In the genomic region with DNA sequence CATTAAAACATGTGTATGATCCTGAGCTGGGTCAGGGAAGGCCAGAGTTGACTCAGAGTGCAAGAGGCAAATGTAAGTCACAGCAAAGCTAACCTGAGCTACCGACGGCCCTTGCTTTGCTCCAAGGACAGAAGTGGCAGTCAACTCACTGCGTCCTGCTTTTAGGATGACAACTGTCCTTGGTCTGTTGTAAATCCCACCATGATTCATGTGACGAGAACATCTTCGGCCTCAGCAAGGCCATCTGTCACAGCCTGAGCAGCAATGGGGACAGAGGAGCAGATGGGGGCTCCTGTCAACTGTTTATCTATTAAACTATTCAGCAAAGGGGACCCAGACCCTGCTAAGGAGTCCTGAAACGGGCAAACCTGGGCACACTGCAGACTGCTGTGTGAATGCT, we compare ENCODE assay signal across 22 mouse cellular contexts. TPM values are rescaled to one million over a fixed set of nuclear protein-coding genes. Genes with fewer than 3 reads are reported as not detected.
DNase-seq lines count a peak whose midpoint lies in the region; ATAC-seq lines count a peak whose summit lies in the region.
"Had no signal": no experiment of that assay in that cellular context is flagged by ENCODE, and none has a peak within 500 bp of the region (broad histone marks: within the 10 kb centered on the region; RNA-seq: fewer than 3 reads in every experiment).

No protein-coding gene starts in this region.

- H3K9ac ChIP-seq in midbrain, embryonic 16.5 days (ENCODE audit: low read depth, low read length): no peak overlapping the region
- H3K9ac ChIP-seq: forebrain, embryonic 13.5 days; heart, embryonic 13.5 days; hindbrain, embryonic 15.5 days had no signal

- H3K27ac ChIP-seq in midbrain, embryonic 16.5 days (ENCODE audit: low read length): no peak overlapping the region
- H3K27ac ChIP-seq: forebrain, embryonic 10.5 days; forebrain, embryonic 13.5 days; heart, embryonic 10.5 days; heart, embryonic 13.5 days; hindbrain, embryonic 15.5 days had no signal

- no peak overlapping the region for H3K4me2 ChIP-seq in midbrain, embryonic 16.5 days (ENCODE audit: low read length)
- H3K4me2 ChIP-seq: forebrain, embryonic 13.5 days; heart, embryonic 13.5 days; hindbrain, embryonic 15.5 days had no signal

- no peak overlapping the region for H3K4me3 ChIP-seq in midbrain, embryonic 16.5 days (ENCODE audit: low read depth, low read length)
- H3K4me3 ChIP-seq: forebrain, embryonic 10.5 days; forebrain, embryonic 13.5 days; heart, embryonic 10.5 days; heart, embryonic 13.5 days; hindbrain, embryonic 15.5 days had no signal

- H3K4me1 ChIP-seq in midbrain, embryonic 16.5 days (ENCODE audit: control insufficient read depth, insufficient read depth, low read length): no peaks in the 10 kb centered on the region
- H3K4me1 ChIP-seq: heart, embryonic 10.5 days; heart, embryonic 13.5 days had no signal

- no peaks in the 10 kb centered on the region for H3K9me3 ChIP-seq in midbrain, embryonic 16.5 days (replicated peaks; ENCODE audit: control insufficient read depth, low read length, poor library complexity, severe bottlenecking)
- H3K9me3 ChIP-seq: forebrain, embryonic 10.5 days; forebrain, embryonic 13.5 days; heart, embryonic 10.5 days; heart, embryonic 13.5 days; hindbrain, embryonic 15.5 days had no signal

- WGBS in midbrain, embryonic 16.5 days: 89% methylated on average over 6 of the region's 6 CpGs

- peak; percentile 78 to 79 for DNase-seq in adrenal gland, adult (ENCODE audit: inconsistent age in 2 of 2, low spot score in 1 of 2)
- DNase-seq in adrenal gland, adult 18-20 months (ENCODE audit: low spot score in 2 of 2): no peak
- DNase-seq in right cerebral cortex, postnatal 14 days: peak; percentile 1
- no peak for DNase-seq in right cerebral cortex, adult 18-20 months
- peak; percentile 47 to 58 for DNase-seq in adrenal gland, postnatal 36 days
- no peak for DNase-seq in urinary bladder, postnatal 25 days (ENCODE audit: low spot score)
- DNase-seq: cerebellum, adult 18-20 months; cerebellum, adult 9-10 months; cerebellum, postnatal 14 days; gastrocnemius, postnatal 10 days; heart, adult 18-20 months; heart, postnatal 14 days; heart, postnatal 4 days had no signal

- H3K27me3 ChIP-seq in midbrain, embryonic 16.5 days (ENCODE audit: control insufficient read depth, insufficient read depth, low read depth, low read length): no peaks in the 10 kb centered on the region
- H3K27me3 ChIP-seq: forebrain, embryonic 13.5 days; heart, embryonic 13.5 days; hindbrain, embryonic 15.5 days had no signal

- ATAC-seq in midbrain, embryonic 16.5 days: no peak
- ATAC-seq: activated CD4-positive, CD25-positive, alpha-beta regulatory T cell, adult 4 months; forebrain, embryonic 13.5 days; forebrain, embryonic 16.5 days; intestine, postnatal 0 days had no signal

- no peaks in the 10 kb centered on the region for H3K36me3 ChIP-seq in midbrain, embryonic 16.5 days (ENCODE audit: control insufficient read depth, insufficient read depth, low read length)
- H3K36me3 ChIP-seq: heart, embryonic 10.5 days; heart, embryonic 13.5 days had no signal

RNA-seq across cellular contexts. Expression of a gene that starts 15.6 kb away (rescaled TPM):
- 1 to 10 TPM in 1 of 2 experiments, under 1 TPM in 1; 0.89 to 2.8 TPM for total RNA-seq in adrenal gland, adult 18-20 months (2021)
- total RNA-seq in adrenal gland, postnatal 36 days (2021): 1 to 10 TPM; 1.2 to 3.4 TPM
- 8.4 and 10.9 TPM in 2 replicates for polyA plus RNA-seq in midbrain, embryonic 16.5 days (2015; fragmentation: Nextera tagmentation; extraction: Ambion mirVana)

Comparison
In these comparisons a context has a peak if more than half of its experiments do, and no peak if none do; other contexts are left out.
1. DNase-seq: peak in adrenal gland, adult (2 of 2), right cerebral cortex, postnatal 14 days (single experiment) and adrenal gland, postnatal 36 days (2 of 2); none in adrenal gland, adult 18-20 months (0 of 2), right cerebral cortex, adult 18-20 months (single experiment) and urinary bladder, postnatal 25 days (single experiment).